Mouse (Mus musculus) neural tube, postnatal 0 days (tissue): ENCODE results near the gene Irf8. TPM values are rescaled to one million over a fixed set of nuclear protein-coding genes. Genes with fewer than 3 reads are reported as not detected.

Experiments
- polyA plus RNA-seq: library from polyadenylated mRNA; unstranded; fragments of >200 nt; fragmentation: Nextera tagmentation; extraction: Ambion mirVana; gene quantifications from 2 replicates; pipeline ENCODE4 v1.2.1, GENCODE M21; 2015

Irf8 gene
- polyA plus RNA-seq: 6.3 and 7.0 TPM in 2 replicates

DNA sequence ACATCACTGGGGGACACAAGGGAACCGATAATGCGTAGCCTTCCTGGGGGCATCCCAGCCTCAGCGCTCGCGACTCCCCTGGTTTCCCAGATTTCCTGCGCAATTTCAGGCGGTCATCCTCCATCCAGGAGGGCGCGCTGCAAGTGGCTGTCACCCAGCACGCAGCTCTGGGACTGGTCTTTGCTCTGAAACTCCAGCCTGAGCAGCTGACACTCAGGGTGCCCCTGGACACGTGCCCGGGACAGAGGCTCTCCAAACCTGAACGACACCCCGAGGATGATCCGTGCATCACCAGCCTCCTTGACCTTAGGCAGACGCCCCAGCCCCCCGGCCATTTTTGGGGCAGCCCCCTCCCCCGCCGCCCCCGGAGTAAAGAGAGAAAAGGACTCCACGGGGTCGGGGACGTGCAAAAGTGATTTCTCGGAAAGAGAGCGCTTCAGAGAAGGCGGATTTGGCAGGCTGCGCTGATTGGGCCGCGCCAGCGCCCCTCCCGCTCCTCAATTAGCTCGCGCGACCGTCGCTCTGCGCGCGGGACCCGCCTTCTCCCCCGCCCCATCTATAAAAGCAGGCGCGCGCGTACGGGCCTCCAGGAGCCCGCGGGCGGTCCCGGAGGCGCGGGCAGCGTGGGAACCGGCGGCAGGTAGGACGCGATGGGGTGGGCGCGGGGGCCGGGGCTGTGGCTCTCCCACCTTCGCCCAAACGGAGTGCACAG is at the start of gene Irf8:
Gene Irf8, plus strand, starts transcription at position 589 of the 712 bp plus-strand sequence.

Other genes with a start within 250 kb of the Irf8 start
- 12.8 and 13.9 TPM in 2 replicates for gene Gins2, start 147.1 kb upstream of the Irf8 start, polyA plus RNA-seq
- gene 1190005I06Rik, start 88.7 kb upstream of the Irf8 start, polyA plus RNA-seq: 25.4 and 25.9 TPM in 2 replicates
- gene Gm27021, start 68.3 kb upstream of the Irf8 start, polyA plus RNA-seq: 9.4 and 9.7 TPM in 2 replicates
- 1,722 and 1,800 TPM in 2 replicates for gene Cox4i1, start 68.1 kb upstream of the Irf8 start, polyA plus RNA-seq
- 112 and 114 TPM in 2 replicates for gene Emc8, start 67.8 kb upstream of the Irf8 start, polyA plus RNA-seq